Mouse (Mus musculus) thymus, adult 2 months (tissue): ENCODE results near the gene Itgb8.

ENCODE experiments used
- CTCF ChIP-seq: fragments of 200-500 bp; IDR thresholded peaks from 2 replicates; pipeline ENCODE4 v1.5.1; 2012; ENCODE audit warnings: mild to moderate bottlenecking, control low read depth, low read length, moderate library complexity, borderline replicate concordance; ENCODE audit not compliant: control insufficient read depth, poor library complexity, insufficient read depth; ENCODE audit errors: extremely low read depth
- POLR2A ChIP-seq: fragments of 200-500 bp; IDR thresholded peaks from 2 replicates; pipeline ENCODE4 v1.6.1; 2012; ENCODE audit warnings: mild to moderate bottlenecking, low read length, control low read depth, moderate library complexity; ENCODE audit not compliant: control insufficient read depth, poor library complexity, insufficient read depth; ENCODE audit errors: extremely low read depth

GRCm38 (mm10) chr12:119155566-119155965 is 83.0 kb downstream of the Itgb8 start:
- no peak for TF ChIP-seq CTCF
- TF ChIP-seq POLR2A = no peak
